Mouse (Mus musculus) cerebellum, postnatal 14 days (tissue): ENCODE results near the gene Boll.
"Not testable (repeated sequence)": the region's sequence is repeated elsewhere in the genome, so short reads cannot be mapped to it uniquely, and the experiment has no call there.

Experiments
- DNase-seq, 2 experiments: peaks; one replicate each; pipeline ENCODE4 v3.0.0; 2021; ENCODE audit warnings: mixed read lengths in 2 of 2

The Boll gene

DNA sequence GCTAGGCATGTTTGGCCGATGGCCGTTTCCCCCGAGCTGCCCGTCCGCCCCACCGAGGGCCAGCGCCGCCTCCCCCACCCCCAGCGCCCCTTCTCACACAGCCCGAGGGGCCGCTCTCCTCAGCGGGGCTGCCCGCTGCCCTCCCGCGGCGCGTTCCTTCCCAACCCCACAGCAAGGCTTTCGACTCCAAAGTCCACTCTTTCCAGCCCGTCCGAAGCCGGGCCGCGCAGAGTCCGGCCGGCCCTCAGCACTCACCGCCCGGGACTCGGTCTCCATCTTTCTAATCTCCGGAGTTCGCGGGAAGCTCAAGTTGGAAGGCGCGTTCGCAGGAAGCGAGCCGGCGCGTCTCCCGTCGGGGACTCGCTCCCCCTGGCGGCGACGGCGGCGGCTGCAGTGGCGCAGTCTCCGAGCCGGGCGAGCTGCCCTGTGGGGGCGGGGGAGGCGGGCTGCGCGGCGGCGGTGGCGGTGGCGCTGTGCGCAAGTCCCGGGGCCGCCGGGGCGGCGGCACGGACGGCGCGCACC, at the start of gene Boll:
Gene Boll, minus strand, starts transcription at position 426 of the 522 bp plus-strand sequence.
- DNase-seq = peak; percentile 76 to 85

- DNase-seq = no peak
Observed at GRCm38 (mm10) chr1:55412569-55412968, 49.3 kb upstream of the Boll start.

DNA sequence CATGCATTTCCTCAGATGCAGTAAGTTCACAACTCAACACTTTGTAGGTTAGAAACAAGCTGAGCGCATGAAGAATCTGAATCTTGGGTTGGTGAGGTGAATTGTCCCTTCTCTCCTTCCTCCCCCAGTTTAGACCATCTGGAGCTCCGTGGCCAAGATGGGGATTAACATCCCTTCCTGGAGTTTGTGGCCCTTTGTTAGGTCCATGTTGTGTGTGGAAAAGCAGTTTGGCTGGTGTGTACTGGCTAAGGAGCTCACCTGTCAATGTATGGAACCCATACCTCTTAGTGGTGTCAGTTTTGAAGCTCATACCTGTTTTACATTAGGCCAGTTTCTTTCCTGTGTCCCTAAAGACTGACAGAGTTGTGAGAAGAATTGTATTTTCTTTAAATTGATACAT, 47.8 kb upstream of the Boll start:
- no peak for DNase-seq

DNA sequence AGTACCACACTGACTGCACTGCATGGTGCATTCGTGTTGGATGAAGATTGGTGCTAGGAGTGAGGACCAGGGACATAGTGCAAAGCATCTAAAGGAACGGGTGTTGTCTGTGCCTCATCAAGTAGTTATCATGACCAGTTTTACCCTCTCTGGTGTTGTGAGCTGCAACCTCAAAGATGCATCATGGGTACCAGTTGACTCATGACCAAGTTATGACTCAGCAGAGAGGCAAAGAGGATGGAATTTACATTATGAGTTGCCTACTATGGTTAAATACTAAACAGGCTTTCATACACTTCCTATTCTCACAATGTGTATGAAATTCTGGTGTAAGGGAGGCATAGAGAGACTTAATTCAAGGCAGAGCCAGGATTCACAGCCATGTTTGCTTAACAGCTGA, 47.4 kb upstream of the Boll start:
- DNase-seq = no peak

DNA sequence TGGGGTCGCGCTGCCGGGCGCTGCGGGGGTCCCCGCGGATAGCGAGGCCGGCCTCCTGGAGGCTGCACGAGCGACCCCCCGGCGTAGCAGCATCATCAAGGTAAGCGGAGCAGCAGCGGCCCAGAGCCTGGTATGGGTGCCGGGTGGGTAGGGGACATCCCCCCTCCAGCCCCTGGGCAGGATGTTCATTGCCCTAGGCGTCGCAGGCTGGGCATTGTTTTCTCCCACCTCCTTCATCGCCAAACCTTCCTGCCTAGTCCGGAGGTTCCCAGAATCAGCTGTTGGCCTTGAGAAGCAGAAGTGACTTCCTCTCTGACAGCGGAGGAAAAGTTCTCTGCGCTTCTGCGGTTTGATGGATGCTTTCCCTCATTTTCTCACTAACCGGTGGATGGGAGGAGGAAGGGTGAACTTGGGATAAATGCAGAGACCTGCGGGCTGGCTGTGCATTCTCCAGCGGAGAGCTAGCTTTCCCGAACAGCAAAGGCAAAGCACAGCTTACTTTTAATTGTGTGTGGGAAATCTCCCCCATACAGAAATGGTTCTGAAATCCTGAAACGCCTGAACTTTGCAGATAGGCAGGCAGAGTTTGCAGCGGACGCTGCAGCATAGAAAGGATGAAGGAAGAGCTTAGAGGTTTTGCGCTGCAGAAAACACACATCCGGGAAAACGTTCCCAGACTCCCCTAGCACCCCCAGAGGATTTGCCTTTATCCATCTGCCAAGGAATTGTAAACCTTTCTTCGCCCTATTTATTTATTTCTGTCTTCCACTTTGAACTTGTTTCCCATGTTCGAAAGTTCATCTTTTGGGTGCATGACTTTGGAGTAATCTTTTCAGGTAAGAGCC, 43.5 kb upstream of the Boll start:
- peak; percentile 37 to 51 for DNase-seq

GRCm38 (mm10) chr1:55406023-55406413, 42.7 kb upstream of the Boll start:
- peak; percentile 84 for DNase-seq

DNA sequence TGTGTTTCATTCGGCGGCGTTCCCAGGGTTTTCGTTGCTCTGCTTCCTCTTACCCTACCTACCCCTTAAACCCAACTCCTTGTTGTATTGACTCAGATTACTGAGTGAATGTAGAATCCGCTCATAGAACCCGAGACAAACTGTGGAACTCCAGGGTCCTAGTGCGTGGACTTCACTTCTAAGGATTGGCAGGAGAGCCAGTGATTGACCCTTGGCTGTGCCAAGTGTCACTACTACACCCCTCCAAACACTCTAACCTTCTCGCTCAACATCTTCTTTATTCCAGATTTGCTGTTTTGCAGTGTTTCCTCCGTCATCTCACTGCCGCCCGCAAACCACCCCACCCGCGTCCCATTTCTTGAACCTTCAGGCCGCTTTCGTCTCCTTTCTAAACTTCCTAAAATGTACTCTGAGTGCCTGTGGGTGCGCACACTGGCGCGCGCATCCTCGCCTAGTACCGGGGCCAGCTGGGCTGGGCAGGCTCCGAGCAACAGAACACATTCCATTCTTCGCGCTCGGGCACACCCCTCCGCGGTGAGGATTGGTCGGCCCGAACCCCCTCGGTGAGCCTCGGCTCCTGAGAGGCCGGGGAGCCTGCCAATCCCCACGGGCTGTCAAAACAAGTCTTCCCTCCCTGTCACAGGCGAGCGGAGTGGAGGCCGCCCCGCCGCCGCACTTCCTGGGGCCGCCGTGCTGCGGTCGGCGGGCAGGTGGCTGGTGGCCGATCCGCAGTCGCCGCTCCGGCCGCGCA, 42.2 kb upstream of the Boll start, which contains the start of gene Plcl1:
Gene Plcl1, plus strand, starts transcription at position 650 of the 751 bp plus-strand sequence.
- DNase-seq = peak; percentile 96 to 98

- peak; percentile 80 to 85 for DNase-seq
Observed at GRCm38 (mm10) chr1:55404439-55404838, 41.2 kb upstream of the Boll start.

DNA sequence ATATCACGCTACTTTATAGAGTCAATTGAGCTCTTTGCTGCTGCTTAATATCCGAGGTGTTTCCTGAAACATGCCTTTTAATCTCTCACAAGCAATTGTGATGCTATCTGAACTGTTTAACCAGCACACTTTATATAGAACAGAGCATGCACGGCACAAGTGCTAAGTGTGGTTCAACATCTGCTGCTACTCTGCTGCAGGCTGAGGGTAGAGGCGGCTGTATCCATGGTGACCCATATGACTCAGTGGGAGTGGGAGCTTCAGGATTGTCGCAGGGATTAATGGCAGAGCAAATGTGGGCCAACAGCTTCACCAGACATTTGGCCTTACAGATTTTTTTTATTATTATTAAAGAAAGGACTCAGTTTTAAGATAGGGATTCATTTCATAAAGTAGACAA, 36.6 kb upstream of the Boll start:
- no peak for DNase-seq

- peak; percentile 87 to 92 for DNase-seq
Observed at GRCm38 (mm10) chr1:55383114-55383773, 20.0 kb upstream of the Boll start.

GRCm38 (mm10) chr1:55380527-55380926, 17.3 kb upstream of the Boll start:
- no peak for DNase-seq

- DNase-seq = no peak
Observed at GRCm38 (mm10) chr1:55372626-55373025, 9.4 kb upstream of the Boll start.

- DNase-seq = peak; percentile 46 to 55
Observed at GRCm38 (mm10) chr1:55363586-55363985, 317 bp upstream of the Boll start.

GRCm38 (mm10) chr1:55362634-55363033, 635 bp downstream of the Boll start:
- DNase-seq = no peak

GRCm38 (mm10) chr1:55351914-55352313, 11.4 kb downstream of the Boll start:
- not testable (repeated sequence) for DNase-seq

DNA sequence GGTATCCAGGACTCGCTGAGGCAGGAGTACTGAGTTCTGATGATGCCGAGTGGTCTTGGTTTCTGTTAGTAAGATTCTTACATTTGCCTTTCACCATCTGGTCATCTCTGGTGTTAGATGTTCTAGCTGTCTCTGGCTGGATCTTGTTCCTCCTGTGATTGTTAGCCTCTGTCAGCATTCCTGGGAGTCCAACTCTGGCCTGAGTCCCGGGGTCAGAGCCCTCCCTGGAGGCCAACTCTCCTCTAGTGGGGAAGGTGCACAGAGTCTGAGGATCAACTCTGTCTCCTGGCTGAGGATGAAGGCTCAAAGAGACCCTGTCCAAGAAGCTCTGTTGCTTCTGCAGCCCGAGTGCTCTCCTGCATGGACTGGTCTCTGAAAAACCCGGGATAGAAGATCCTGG, 37.8 kb downstream of the Boll start:
- not testable (repeated sequence) for DNase-seq

DNA sequence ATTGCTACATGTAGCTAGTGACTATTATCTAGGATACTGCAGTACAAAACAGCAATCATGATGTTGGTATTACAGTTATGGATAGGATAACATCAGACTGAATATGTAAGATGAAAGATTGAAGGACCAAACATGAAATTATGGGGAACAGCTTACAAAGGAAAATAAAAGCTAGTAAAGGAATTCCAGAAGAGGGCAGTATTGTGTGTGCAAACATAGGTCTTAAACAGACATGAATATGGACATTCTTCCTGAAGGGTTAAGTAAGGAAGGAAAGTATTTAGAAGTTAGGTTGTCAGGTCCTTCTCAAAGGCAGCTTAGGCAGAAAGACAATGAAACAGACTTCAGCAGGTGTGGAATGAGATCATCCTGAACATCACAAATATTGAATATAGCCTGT, 62.2 kb downstream of the Boll start:
- DNase-seq = peak in 1 of 2 experiments; percentile 1

GRCm38 (mm10) chr1:55279081-55279480, 84.2 kb downstream of the Boll start:
- DNase-seq = no peak

- no peak for DNase-seq
Observed at GRCm38 (mm10) chr1:55265447-55265846, 97.8 kb downstream of the Boll start.

GRCm38 (mm10) chr1:55264385-55264784, 98.9 kb downstream of the Boll start:
- DNase-seq = no peak

DNA sequence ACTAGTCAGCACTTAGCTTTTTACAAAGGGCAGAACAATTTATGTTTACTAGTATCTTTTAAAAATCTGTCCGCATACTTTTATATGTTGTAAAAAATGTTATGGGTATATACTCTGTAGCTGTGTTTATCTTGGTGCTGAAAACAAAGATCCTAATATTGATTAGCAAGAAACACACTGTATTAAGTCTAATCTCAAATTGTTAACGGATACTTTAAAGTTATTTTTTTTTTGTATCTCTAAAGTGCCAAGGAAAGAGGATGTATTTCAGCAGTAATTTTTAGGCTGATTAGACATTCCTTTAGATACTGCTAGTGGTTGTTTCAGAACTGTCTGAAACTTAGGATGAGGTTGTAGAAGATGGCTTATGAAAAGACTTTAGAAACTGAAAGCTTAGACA, 116.9 kb downstream of the Boll start:
- no peak for DNase-seq

DNA sequence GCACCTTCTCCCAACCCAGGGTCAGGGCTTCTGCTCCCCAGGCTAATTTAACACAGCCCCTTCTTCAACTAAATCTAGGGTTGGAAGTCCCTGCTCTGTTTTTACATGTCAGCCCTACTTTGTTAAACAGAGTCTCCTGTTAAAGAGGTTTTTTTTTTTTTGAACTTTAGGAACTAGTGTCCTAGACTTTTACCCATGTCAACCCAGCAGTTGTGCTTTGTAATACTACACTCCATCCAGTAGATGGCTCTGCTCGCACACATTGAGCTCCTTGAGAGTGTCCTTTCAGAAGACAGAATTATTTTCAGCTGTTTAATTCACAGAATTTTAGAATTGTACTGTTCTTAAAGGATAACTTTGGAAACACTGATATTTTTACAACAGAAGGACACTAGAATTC, 124.0 kb downstream of the Boll start:
- DNase-seq = peak; percentile 37 to 56

- peak in 1 of 2 experiments; percentile 14 for DNase-seq
Observed at GRCm38 (mm10) chr1:55238496-55238895, 124.8 kb downstream of the Boll start.
